In the genomic region with DNA sequence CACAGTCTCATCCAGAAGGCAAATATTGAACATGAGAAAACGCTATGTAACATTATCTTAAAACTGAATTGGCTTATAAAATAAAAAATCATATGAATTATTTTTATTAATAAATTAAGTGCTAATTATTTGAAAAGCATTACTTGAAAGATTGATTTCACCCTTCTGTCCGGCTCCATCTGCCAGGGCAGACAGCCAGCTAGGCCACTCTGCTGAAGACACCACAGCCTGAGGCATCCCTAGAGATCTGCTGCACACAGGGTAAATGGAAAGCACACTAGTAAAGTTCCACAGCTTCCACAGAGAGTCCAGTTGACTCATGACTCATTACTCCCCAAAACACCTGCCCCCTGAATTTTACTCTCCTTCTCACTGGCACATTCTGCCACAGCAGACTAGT, we compare ENCODE assay signal across 16 mouse cellular contexts.
"Had no signal": no experiment of that assay in that cellular context is flagged by ENCODE, and none has a peak within 500 bp of the region (broad histone marks: within the 10 kb centered on the region; RNA-seq: fewer than 3 reads in every experiment).

No protein-coding gene starts in this region.

- H3K36me3 ChIP-seq: midbrain, embryonic 12.5 days; midbrain, embryonic 15.5 days; neural tube, embryonic 12.5 days; neural tube, embryonic 15.5 days; stomach, embryonic 15.5 days had no signal

- H3K9ac ChIP-seq: liver, embryonic 14.5 days; liver, postnatal 0 days; lung, embryonic 14.5 days; midbrain, embryonic 12.5 days; midbrain, embryonic 15.5 days; neural tube, embryonic 12.5 days; neural tube, embryonic 15.5 days; stomach, embryonic 15.5 days had no signal

- DNase-seq: kidney, postnatal 14 days; kidney, postnatal 4 days; liver, postnatal 0 days; lung, embryonic 14.5 days; right cerebral cortex, adult 18-20 months; right cerebral cortex, postnatal 14 days; right cerebral cortex, postnatal 4 days; thymus, postnatal 36 days had no signal

- H3K4me1 ChIP-seq: midbrain, embryonic 12.5 days; midbrain, embryonic 15.5 days; neural tube, embryonic 12.5 days; neural tube, embryonic 15.5 days; stomach, embryonic 15.5 days had no signal

- ATAC-seq: liver, postnatal 0 days; lung, postnatal 0 days; midbrain, embryonic 15.5 days had no signal

- H3K9me3 ChIP-seq: midbrain, embryonic 12.5 days; midbrain, embryonic 15.5 days; neural tube, embryonic 12.5 days; neural tube, embryonic 15.5 days; stomach, embryonic 15.5 days had no signal

- H3K4me3 ChIP-seq: midbrain, embryonic 12.5 days; midbrain, embryonic 15.5 days; neural tube, embryonic 12.5 days; neural tube, embryonic 15.5 days; stomach, embryonic 15.5 days had no signal

- H3K27me3 ChIP-seq: midbrain, embryonic 12.5 days; midbrain, embryonic 15.5 days; neural tube, embryonic 12.5 days; neural tube, embryonic 15.5 days; stomach, embryonic 15.5 days had no signal

- H3K27ac ChIP-seq: liver, embryonic 14.5 days; macrophage; midbrain, embryonic 12.5 days; midbrain, embryonic 15.5 days; neural tube, embryonic 12.5 days; neural tube, embryonic 15.5 days; stomach, embryonic 15.5 days had no signal

- H3K4me2 ChIP-seq: lung, embryonic 14.5 days; midbrain, embryonic 12.5 days; midbrain, embryonic 15.5 days; neural tube, embryonic 12.5 days; neural tube, embryonic 15.5 days; stomach, embryonic 15.5 days had no signal
